Mouse (Mus musculus): ENCODE results near the gene Lyrm7. TPM values are rescaled to one million over a fixed set of nuclear protein-coding genes. Genes with fewer than 3 reads are reported as not detected.
A peak's percentile ranks its signal among the peaks of the same experiment; 100 is the strongest.

Lyrm7 gene
- 7.1 and 11.2 TPM in 2 replicates for polyA plus RNA-seq (2015; fragmentation: Nextera tagmentation; extraction: Ambion mirVana)

DNA sequence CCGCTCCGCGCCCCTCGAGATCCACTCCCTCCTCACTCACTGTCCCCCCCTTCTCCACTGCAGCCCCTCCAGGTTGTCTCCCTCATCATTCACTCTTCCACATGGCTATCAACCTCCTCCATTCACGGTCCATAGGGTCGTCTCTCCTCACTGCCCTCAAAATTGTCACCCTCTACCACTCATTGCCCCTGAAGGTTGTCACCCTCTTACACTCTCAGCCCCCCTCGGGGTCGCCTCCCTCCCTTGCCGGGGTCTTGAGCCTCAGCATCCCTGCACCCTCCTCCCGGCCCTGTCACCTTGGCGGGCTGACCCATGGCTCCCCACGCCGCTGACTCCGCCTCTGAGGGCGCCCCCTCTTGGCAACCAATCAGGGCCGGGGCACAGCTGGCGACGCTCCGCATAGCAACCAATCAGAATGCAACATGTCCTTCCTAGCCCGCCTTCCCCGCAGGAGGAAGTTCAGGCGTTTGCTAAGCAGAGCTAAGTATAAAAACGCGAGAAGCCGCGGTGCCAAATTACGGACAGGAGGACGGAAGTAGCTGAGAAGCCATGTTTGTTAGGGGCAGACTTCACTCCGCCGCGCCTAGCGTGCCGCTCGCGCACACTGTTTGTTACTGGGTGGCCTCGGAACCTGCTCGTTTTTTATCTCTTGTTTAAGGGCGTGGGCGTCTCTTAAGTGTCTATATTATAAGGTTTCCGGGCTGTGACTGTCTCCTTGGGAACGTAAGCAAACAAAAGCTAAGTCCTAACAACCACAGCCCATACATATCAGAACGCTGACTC, at the start of gene Lyrm7:
Gene Lyrm7 (minus strand): TSS at position 661 of the 783 bp plus-strand sequence.
- WGBS = under 1% methylated on average over 42 of the region's 42 CpGs
- Histone ChIP-seq H3K9me3 (no peaks in the 10 kb centered on the region), H3K4me1 (replicated peaks) (peaks cover 16% of the 10 kb centered on the region), H3K27me3 (no peaks in the 10 kb centered on the region), H3K4me3 (replicated peaks) (peak within 1 kb of the TSS; percentile 63), H3K9ac (replicated peaks) (peak within 1 kb of the TSS; percentile 78), H3K27ac (peak within 1 kb of the TSS; percentile 83), H3K36me3 (no peaks in the 10 kb centered on the region), H3K4me2 (replicated peaks) (peak within 1 kb of the TSS; percentile 78)
- peak; percentile 98 for ATAC-seq

DNA sequence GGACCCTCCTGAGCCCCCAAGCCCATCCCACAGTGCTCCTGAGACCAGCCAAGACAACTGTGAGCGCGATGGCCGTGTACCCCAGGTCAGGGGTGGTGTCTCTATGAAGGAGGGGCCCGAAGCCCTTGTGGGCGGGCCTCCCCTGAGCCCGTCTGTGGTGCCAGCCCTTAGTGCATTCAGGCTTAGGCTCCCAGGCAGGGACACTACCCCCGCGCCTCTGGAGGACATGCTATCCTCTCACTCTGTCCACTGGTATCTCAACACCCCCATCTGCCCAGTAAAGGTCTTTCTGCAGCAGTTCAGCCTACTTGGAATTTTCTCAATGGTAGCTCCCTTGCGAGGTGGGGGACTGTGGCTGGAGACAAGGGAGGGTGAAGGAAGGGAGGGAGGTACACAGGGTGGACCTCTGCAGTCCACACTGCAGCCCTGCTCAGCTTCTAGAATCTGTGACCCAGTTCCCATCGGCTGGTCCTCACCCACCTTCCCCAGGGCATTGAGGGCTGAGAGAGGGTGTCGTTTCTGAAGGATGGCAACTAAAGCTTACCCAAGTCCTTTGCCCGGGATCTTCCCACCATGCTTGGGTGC, 49.5 kb upstream of the Lyrm7 start:
- H3K9me3 ChIP-seq = no peaks in the 10 kb centered on the region
- H3K27ac ChIP-seq = no peak overlapping the region
- no peak overlapping the region for H3K9ac ChIP-seq (replicated peaks)
- peaks cover 35% of the 10 kb centered on the region for H3K36me3 ChIP-seq
- no peak for ATAC-seq
- no peaks in the 10 kb centered on the region for H3K4me1 ChIP-seq (replicated peaks)
- 91% methylated on average over 12 of the region's 12 CpGs for WGBS
- no peak overlapping the region for H3K4me3 ChIP-seq (replicated peaks)
- no peak overlapping the region for H3K4me2 ChIP-seq (replicated peaks)
- no peaks in the 10 kb centered on the region for H3K27me3 ChIP-seq

DNA sequence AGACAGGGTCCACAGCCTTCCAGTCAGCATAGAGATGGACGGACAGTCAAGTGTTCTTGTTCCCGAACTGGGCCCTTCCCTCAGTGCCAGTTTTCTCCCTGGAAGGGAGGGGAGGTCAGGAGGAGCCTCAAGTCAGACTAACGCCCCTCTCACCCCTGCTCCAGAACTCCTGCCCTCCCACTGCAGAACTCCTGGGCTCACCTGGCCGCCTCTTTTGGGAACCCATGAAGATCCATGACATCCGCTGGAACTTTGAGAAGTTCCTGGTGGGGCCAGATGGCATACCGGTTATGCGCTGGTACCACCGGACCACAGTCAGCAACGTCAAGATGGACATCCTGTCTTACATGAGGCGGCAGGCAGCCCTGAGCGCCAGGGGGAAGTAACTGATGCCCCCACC, 48.6 kb upstream of the Lyrm7 start:
- Histone ChIP-seq H3K27ac (no peak overlapping the region), H3K27me3 (no peaks in the 10 kb centered on the region), H3K9me3 (no peaks in the 10 kb centered on the region), H3K36me3 (peaks cover 26% of the 10 kb centered on the region), H3K9ac (replicated peaks) (no peak overlapping the region), H3K4me1 (replicated peaks) (no peaks in the 10 kb centered on the region), H3K4me3 (replicated peaks) (no peak overlapping the region), H3K4me2 (replicated peaks) (no peak overlapping the region)
- no peak for ATAC-seq
- 91% methylated on average over 11 of the region's 11 CpGs for WGBS

DNA sequence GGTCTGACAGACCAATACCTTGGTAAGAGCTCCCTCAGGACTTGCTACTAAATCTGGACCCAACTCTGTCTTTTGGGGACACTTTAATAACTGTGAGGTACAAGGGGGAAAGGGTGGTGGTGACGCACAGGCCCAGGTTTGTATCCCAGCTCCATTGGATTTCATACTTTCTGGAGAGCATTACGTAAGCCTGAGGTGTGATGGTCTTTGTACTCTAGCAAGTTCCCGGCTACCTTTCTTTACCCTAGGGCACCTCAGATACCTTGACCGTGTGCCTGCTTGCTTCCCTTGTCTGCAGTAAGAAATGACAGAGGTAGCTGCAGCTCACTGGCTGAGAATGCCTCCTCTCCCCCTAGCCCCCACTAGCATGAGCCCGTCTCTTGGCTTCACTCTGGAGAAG, 46.5 kb upstream of the Lyrm7 start:
- Histone ChIP-seq H3K4me2 (replicated peaks) (no peak overlapping the region), H3K4me3 (replicated peaks) (no peak overlapping the region), H3K9me3 (no peaks in the 10 kb centered on the region), H3K9ac (replicated peaks) (no peak overlapping the region), H3K27ac (no peak overlapping the region), H3K4me1 (replicated peaks) (peaks cover 9% of the 10 kb centered on the region), H3K27me3 (no peaks in the 10 kb centered on the region), H3K36me3 (peaks cover 20% of the 10 kb centered on the region)
- WGBS = 95% methylated on average over 5 of the region's 5 CpGs
- ATAC-seq = no peak

DNA sequence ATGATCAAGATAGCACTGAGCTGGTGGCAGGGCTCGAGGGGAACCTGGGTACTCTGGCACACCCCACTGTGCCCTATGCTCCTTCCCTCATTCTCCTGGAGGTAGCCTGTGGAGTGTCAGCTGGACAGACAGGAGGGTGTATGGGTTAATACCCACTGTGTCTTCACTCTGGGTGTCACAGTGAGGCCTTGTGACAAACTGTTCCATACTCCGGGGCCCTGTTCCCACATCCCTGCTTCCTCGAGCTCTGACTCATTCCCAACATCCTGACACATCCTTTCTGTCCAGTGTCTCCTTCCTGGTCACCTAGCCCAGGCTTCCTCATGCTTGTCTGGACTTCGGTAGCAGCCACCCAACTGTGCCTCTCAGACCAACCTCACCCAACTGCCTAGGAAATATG, 45.8 kb upstream of the Lyrm7 start:
- peaks cover 10% of the 10 kb centered on the region for H3K4me1 ChIP-seq (replicated peaks)
- WGBS = 82% methylated on average over 4 of the region's 4 CpGs
- H3K9ac ChIP-seq (replicated peaks) = no peak overlapping the region
- no peak overlapping the region for H3K27ac ChIP-seq
- H3K4me2 ChIP-seq (replicated peaks) = no peak overlapping the region
- H3K27me3 ChIP-seq = no peaks in the 10 kb centered on the region
- H3K4me3 ChIP-seq (replicated peaks) = no peak overlapping the region
- H3K36me3 ChIP-seq = peaks cover 19% of the 10 kb centered on the region
- no peaks in the 10 kb centered on the region for H3K9me3 ChIP-seq
- ATAC-seq = no peak

DNA sequence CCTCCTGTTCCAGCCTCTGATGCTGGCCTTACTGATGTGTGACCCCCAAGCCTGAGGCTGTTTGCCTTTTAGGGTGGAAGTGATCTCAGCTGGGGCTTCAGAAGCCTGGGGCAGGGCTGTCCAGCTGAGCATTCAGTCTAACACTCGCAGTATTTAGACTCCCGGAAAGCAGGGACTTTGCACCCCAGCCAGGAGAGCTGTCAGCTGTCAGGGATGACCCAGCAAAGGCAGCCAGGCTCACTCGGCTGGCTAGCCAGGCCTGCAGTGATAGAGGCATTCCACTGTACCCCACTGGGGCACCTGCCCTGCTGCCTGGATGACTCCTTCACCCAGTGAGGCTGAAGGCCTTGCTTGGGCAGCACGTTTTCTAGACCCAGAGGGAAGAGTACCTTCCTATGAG, 45.2 kb upstream of the Lyrm7 start:
- H3K4me3 ChIP-seq (replicated peaks) = no peak overlapping the region
- no peaks in the 10 kb centered on the region for H3K27me3 ChIP-seq
- H3K36me3 ChIP-seq = peaks cover 14% of the 10 kb centered on the region
- H3K4me2 ChIP-seq (replicated peaks) = no peak overlapping the region
- ATAC-seq = no peak
- H3K4me1 ChIP-seq (replicated peaks) = peaks cover 10% of the 10 kb centered on the region
- H3K9me3 ChIP-seq = no peaks in the 10 kb centered on the region
- 75% methylated on average over 4 of the region's 4 CpGs for WGBS
- H3K9ac ChIP-seq (replicated peaks) = no peak overlapping the region
- H3K27ac ChIP-seq = no peak overlapping the region

DNA sequence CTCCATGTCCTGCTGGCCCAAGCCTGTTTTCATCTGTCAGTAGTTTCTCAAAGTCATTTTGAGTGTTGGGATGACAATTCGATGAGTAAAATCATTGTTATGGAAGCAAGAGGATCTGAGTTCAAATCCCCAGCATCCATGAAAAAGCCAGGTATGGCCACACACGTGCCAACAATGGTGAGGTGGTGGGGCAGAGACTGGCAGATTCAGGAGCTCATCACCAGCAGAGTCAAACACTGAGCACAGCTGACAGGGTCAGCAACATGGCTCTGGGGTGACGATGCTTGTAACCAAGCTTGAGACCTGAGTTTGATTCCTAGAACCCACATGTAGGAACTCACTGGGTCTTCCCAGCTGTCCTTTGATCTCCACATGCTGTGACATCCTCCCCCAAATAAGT, 44.4 kb upstream of the Lyrm7 start:
- no peak overlapping the region for H3K4me3 ChIP-seq (replicated peaks)
- H3K4me1 ChIP-seq (replicated peaks) = peaks cover 10% of the 10 kb centered on the region
- no peak for ATAC-seq
- H3K4me2 ChIP-seq (replicated peaks) = no peak overlapping the region
- 90% methylated on average over 3 of the region's 3 CpGs for WGBS
- peaks cover 5% of the 10 kb centered on the region for H3K36me3 ChIP-seq
- no peaks in the 10 kb centered on the region for H3K27me3 ChIP-seq
- no peak overlapping the region for H3K9ac ChIP-seq (replicated peaks)
- no peak overlapping the region for H3K27ac ChIP-seq
- H3K9me3 ChIP-seq = no peaks in the 10 kb centered on the region

DNA sequence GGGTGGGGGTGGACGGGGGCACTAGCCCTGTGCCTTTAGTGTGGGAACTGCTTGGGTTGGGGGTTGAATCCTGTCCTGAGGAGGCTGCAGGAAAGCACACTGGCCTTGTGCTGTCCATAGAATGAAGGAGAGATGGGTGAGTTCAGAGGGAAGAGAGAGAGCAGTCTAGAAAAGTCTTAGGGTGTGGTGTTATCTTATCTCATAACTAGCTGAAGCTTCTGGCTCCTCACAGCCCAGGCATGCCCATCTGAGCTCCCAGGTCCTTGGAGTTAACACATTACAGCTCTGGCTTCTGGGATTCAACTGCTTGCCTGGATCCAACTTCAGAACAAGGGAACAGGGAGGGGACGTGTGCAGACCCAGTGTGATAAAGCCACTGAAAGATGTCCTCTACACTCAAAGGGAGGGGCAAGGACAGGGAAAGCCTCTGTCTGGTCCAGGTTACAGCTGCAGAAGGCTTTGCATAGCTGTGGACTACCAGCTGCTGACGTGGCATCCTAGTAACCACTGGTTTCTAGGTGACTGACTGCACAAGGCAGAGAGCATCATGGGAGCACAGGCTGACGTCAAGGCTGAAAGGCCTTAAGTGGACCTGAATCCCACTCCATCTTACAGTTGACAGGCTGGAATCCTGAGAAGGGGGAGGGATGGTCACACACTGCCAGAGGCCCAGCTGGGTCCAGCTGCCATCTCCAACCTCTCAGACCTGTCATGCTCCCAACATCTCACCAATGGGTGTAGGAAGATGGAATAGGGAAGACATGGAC, 43.4 kb upstream of the Lyrm7 start:
- no peak for ATAC-seq
- H3K9ac ChIP-seq (replicated peaks) = no peak overlapping the region
- peaks cover under 1% of the 10 kb centered on the region; the same call in 1 of the 2 replicates for H3K36me3 ChIP-seq
- H3K4me3 ChIP-seq (replicated peaks) = no peak overlapping the region
- no peak overlapping the region for H3K4me2 ChIP-seq (replicated peaks)
- no peak overlapping the region for H3K27ac ChIP-seq
- H3K27me3 ChIP-seq = no peaks in the 10 kb centered on the region
- peaks cover 10% of the 10 kb centered on the region for H3K4me1 ChIP-seq (replicated peaks)
- 50% methylated on average over 4 of the region's 4 CpGs for WGBS
- H3K9me3 ChIP-seq = no peaks in the 10 kb centered on the region

DNA sequence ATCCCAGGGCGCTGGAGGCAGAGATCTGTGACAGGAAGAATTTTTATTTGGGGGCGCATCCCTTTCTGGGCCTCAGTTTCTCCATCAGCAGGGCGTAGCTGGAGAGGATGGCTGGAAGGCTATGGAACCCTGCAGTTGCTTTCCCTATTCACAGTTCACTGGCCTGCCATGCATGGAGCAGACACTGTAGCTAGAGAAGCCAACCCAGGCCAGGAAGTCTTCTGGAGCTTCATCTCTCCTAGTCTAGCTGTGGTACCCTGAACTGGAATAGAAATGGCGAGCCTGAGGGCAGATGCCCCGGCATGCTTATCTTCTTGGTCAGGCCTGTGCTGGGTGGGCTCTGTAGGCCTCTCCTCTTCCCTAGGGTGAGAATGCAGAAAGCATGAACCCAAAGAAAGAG, 42.6 kb upstream of the Lyrm7 start:
- no peaks in the 10 kb centered on the region for H3K36me3 ChIP-seq
- H3K4me1 ChIP-seq (replicated peaks) = peaks cover 10% of the 10 kb centered on the region
- H3K27me3 ChIP-seq = no peaks in the 10 kb centered on the region
- no peak overlapping the region for H3K27ac ChIP-seq
- peak overlapping the region; percentile 81 for H3K4me2 ChIP-seq (replicated peaks)
- H3K9ac ChIP-seq (replicated peaks) = no peak overlapping the region
- no peak for ATAC-seq
- no peaks in the 10 kb centered on the region for H3K9me3 ChIP-seq
- WGBS = 73% methylated on average over 5 of the region's 5 CpGs
- peak overlapping the region; percentile 51 for H3K4me3 ChIP-seq (replicated peaks)

DNA sequence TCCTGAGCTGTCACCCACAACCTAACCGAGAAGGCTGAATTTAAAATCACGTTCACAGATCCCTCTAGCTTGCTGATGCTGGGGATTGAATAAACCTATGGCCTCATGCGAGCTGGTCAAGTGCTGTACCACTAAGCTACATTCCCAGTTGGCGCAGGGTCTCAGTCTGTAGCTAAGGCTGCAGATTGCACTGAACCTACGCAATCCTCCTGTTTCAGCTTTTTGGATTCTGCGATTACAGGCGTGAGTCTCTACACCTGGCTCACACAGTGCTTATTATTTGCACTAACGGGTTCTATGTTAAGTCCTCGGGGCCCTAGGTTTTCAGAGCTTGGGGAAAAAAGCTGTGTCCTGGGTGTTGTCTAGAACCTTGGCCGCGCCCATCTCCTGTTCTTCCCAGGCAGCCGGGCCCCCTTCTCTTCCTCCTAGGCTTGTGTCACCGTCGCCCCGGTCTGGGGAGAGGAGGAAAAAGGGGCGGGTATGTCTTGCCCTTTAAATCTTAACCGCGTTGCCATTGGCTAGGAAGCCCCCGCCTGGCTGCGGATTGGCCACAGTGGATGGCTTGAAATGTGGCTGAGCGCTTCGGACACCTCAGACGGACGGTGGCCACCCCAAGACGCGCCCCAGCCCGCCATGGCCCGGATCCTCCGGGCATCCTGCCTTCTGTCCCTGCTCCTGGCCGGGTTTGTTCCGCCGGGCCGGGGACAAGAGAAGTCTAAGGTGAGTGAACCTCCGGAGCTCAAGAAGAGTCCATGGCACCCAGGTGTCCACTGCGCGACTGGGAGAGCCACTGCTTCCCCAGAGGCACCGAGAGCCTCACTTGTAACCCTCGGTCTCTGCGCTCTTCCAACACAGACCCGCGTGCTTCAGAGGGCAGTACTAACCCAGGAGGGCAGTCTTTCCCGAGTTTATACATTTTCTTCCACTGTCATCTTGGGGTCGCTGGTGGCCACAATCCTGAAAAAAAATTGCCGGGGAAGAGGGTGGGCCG, 41.9 kb upstream of the Lyrm7 start, which contains the start of gene Gpx3:
Gene Gpx3 (plus strand): TSS at position 121 of the 991 bp plus-strand sequence.
- 16% methylated on average over 45 of the region's 45 CpGs for WGBS
- no peaks in the 10 kb centered on the region for H3K27me3 ChIP-seq
- H3K36me3 ChIP-seq = no peaks in the 10 kb centered on the region
- peak within 1 kb of the TSS; percentile 81 for H3K4me2 ChIP-seq (replicated peaks)
- peak; percentile 92 for ATAC-seq
- peaks cover 10% of the 10 kb centered on the region for H3K4me1 ChIP-seq (replicated peaks)
- no peaks in the 10 kb centered on the region for H3K9me3 ChIP-seq
- H3K27ac ChIP-seq = no peak within 1 kb of the TSS
- peak within 1 kb of the TSS; percentile 51 for H3K4me3 ChIP-seq (replicated peaks)
- H3K9ac ChIP-seq (replicated peaks) = peak within 1 kb of the TSS; percentile 65

DNA sequence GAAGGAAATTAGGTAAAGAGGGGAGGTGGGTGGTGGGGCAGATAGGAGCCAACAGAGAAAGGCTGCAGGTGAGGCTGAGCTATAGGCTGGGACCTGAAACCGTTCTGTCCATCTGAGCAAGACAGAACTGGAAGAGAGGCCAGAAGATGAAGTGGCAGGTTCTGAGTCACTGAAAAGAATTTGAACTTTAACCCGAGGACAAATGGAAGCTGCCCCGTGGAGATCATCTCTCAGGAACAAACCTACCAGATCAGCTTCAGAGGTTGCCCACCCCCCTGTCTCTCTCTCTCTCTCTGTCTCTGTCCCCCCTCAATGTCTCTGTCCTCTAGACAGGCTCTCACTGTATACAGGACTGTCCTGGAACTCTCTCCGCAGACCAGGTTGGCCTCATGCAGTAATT, 38.9 kb upstream of the Lyrm7 start:
- no peak for ATAC-seq
- 82% methylated on average over 4 of the region's 4 CpGs for WGBS
- Histone ChIP-seq H3K9me3 (no peaks in the 10 kb centered on the region), H3K36me3 (no peaks in the 10 kb centered on the region), H3K27me3 (no peaks in the 10 kb centered on the region), H3K9ac (replicated peaks) (no peak overlapping the region), H3K4me1 (replicated peaks) (peaks cover 10% of the 10 kb centered on the region), H3K27ac (no peak overlapping the region), H3K4me2 (replicated peaks) (no peak overlapping the region), H3K4me3 (replicated peaks) (no peak overlapping the region)
